Mouse (Mus musculus) CH12.LX (cell line): ENCODE results near the gene Hip1. TPM values are rescaled to one million over a fixed set of nuclear protein-coding genes. Genes with fewer than 3 reads are reported as not detected.

Experiments used
- DNase-seq: peaks from one replicate; pipeline ENCODE4 v3.0.0-alpha.2; 2013; ENCODE audit errors: extremely low read depth
- H3K27ac ChIP-seq: 2 replicates; pipeline ENCODE4 v1.5.1; 2012; ENCODE audit warnings: low read depth, mild to moderate bottlenecking, control low read depth, moderate library complexity; ENCODE audit not compliant: insufficient read depth
- H3K27me3 ChIP-seq: replicated peaks from 2 replicates; pipeline ENCODE3; 2012; ENCODE audit warnings: inconsistent platforms
- H3K36me3 ChIP-seq, 2 experiments: replicated peaks in 1 of 2; 2 replicates each; pipeline versions ENCODE3 to v1.6.1; 2012; ENCODE audit warnings: inconsistent platforms in 1 of 2, low read length in 1 of 2, mild to moderate bottlenecking in 1 of 2, mixed read lengths in 1 of 2, moderate library complexity in 1 of 2; ENCODE audit not compliant: control insufficient read depth in 1 of 2, insufficient read depth in 1 of 2
- H3K4me1 ChIP-seq, 2 experiments: 2 replicates each; pipeline ENCODE4 v1.6.1; 2012; ENCODE audit warnings: inconsistent platforms in 1 of 2, moderate library complexity in 1 of 2; ENCODE audit not compliant: insufficient read depth in 2 of 2, control insufficient read depth in 1 of 2
- H3K4me2 ChIP-seq: 2 replicates; pipeline ENCODE4 v1.6.1; 2012; ENCODE audit warnings: low read depth, mild to moderate bottlenecking, control low read depth; ENCODE audit not compliant: poor library complexity, insufficient read depth, severe bottlenecking
- H3K4me3 ChIP-seq, 3 experiments: fragments of 150-350 bp in 1 of 3; sonication (generic) in 1 of 3; replicated peaks in 1 of 3; 2 replicates each; pipeline versions ENCODE3 to v1.5.1; 2011 to 2012; ENCODE audit warnings: low read depth in 2 of 3, low read length in 2 of 3, mild to moderate bottlenecking in 2 of 3, moderate library complexity in 2 of 3, control low read depth in 1 of 3, improper control_type of control experiment in 1 of 3, inconsistent platforms in 1 of 3, mixed read lengths in 1 of 3; ENCODE audit not compliant: poor library complexity in 1 of 3
- H3K79me2 ChIP-seq: replicated peaks from 2 replicates; pipeline ENCODE4 v1.6.1; 2012; ENCODE audit warnings: mild to moderate bottlenecking, moderate library complexity; ENCODE audit not compliant: control insufficient read depth, poor library complexity, insufficient read depth, severe bottlenecking; ENCODE audit errors: extremely low read depth
- H3K9ac ChIP-seq: 2 replicates; pipeline ENCODE4 v1.6.1; 2012; ENCODE audit warnings: low read depth, mild to moderate bottlenecking, control low read depth, moderate library complexity; ENCODE audit not compliant: insufficient read depth
- H3K9me3 ChIP-seq: replicated peaks from 2 replicates; pipeline ENCODE3; 2012; ENCODE audit warnings: low read length, inconsistent platforms, mixed read lengths
- CHD2 ChIP-seq: IDR thresholded peaks from 2 replicates; pipeline ENCODE4 v1.6.1; 2011; ENCODE audit warnings: low read length, improper control_type of control experiment
- CTCF ChIP-seq, 2 experiments: IDR thresholded peaks in 1 of 2; conservative IDR thresholded peaks in 1 of 2; 2 replicates each; pipeline ENCODE4 v1.5.1; 2011 to 2012; ENCODE audit warnings: low read depth in 2 of 2, low read length in 2 of 2, improper control_type of control experiment in 1 of 2, inconsistent platforms in 1 of 2, mild to moderate bottlenecking in 1 of 2, moderate library complexity in 1 of 2
- E2F4 ChIP-seq: IDR thresholded peaks from 2 replicates; pipeline ENCODE4 v1.6.1; 2011; ENCODE audit warnings: low read depth, low read length, improper control_type of control experiment; ENCODE audit not compliant: insufficient replicate concordance
- ELF1 ChIP-seq: IDR thresholded peaks from 2 replicates; pipeline ENCODE4 v1.6.1; 2014; ENCODE audit warnings: low read depth, mild to moderate bottlenecking, inconsistent platforms, low read length, improper control_type of control experiment
- EP300 ChIP-seq: IDR thresholded peaks from 2 replicates; pipeline ENCODE4 v1.6.1; 2011; ENCODE audit warnings: low read length, improper control_type of control experiment
- ETS1 ChIP-seq: conservative IDR thresholded peaks from 2 replicates; pipeline ENCODE4 v1.6.1; 2012; ENCODE audit warnings: low read depth, mild to moderate bottlenecking, inconsistent platforms, low read length, improper control_type of control experiment, moderate library complexity
- GABPA ChIP-seq: IDR thresholded peaks from 2 replicates; pipeline ENCODE4 v1.6.1; 2012; ENCODE audit warnings: low read depth, low read length, improper control_type of control experiment, inconsistent platforms; ENCODE audit not compliant: insufficient replicate concordance
- IRF4 ChIP-seq: IDR thresholded peaks from 2 replicates; pipeline ENCODE4 v1.6.1; 2014; ENCODE audit warnings: low read depth, mild to moderate bottlenecking, inconsistent platforms, low read length, improper control_type of control experiment
- MAFK ChIP-seq: IDR thresholded peaks from 2 replicates; pipeline ENCODE4 v1.6.1; 2011; ENCODE audit warnings: low read length, improper control_type of control experiment; ENCODE audit not compliant: insufficient replicate concordance
- MAX ChIP-seq: IDR thresholded peaks from 2 replicates; pipeline ENCODE4 v1.6.1; 2011; ENCODE audit warnings: low read length, improper control_type of control experiment
- MAZ ChIP-seq: IDR thresholded peaks from 2 replicates; pipeline ENCODE4 v1.6.1; 2012; ENCODE audit warnings: low read depth, mild to moderate bottlenecking, inconsistent platforms, low read length, improper control_type of control experiment, moderate library complexity
- MEF2A ChIP-seq: IDR thresholded peaks from 2 replicates; pipeline ENCODE4 v1.6.1; 2014; ENCODE audit warnings: low read depth, mild to moderate bottlenecking, inconsistent platforms, low read length, improper control_type of control experiment, borderline replicate concordance
- MXI1 ChIP-seq: IDR thresholded peaks from 2 replicates; pipeline ENCODE4 v1.6.1; 2011; ENCODE audit warnings: mild to moderate bottlenecking, low read depth, low read length, improper control_type of control experiment
- MYC ChIP-seq: IDR thresholded peaks from 2 replicates; pipeline ENCODE4 v1.6.1; 2011; ENCODE audit warnings: low read depth, mild to moderate bottlenecking, improper control_type of control experiment, low read length
- NELFE ChIP-seq: IDR thresholded peaks from 2 replicates; pipeline ENCODE4 v1.6.1; 2011; ENCODE audit warnings: low read depth, low read length, improper control_type of control experiment
- NRF1 ChIP-seq: IDR thresholded peaks from 2 replicates; pipeline ENCODE4 v1.6.1; 2014; ENCODE audit warnings: low read depth, mild to moderate bottlenecking, inconsistent platforms, low read length, improper control_type of control experiment, moderate library complexity
- PAX5 ChIP-seq: IDR thresholded peaks from 2 replicates; pipeline ENCODE4 v1.6.1; 2012; ENCODE audit warnings: low read length, inconsistent platforms, mixed read lengths
- RAD21 ChIP-seq: IDR thresholded peaks from 2 replicates; pipeline ENCODE4 v1.6.1; 2011; ENCODE audit warnings: low read depth, mild to moderate bottlenecking, low read length, improper control_type of control experiment, moderate library complexity
- SMC3 ChIP-seq: IDR thresholded peaks from 2 replicates; pipeline ENCODE4 v1.6.1; 2011; ENCODE audit warnings: low read depth, low read length, improper control_type of control experiment
- USF1 ChIP-seq: IDR thresholded peaks from 2 replicates; pipeline ENCODE4 v1.6.1; 2014; ENCODE audit warnings: low read depth, mild to moderate bottlenecking, inconsistent platforms, low read length, improper control_type of control experiment
- ZC3H11A ChIP-seq: IDR thresholded peaks from 2 replicates; pipeline ENCODE4 v1.6.1; 2012; ENCODE audit warnings: low read depth, mild to moderate bottlenecking, inconsistent platforms, low read length, improper control_type of control experiment
- dilution Hi-C: fragments of 300-500 bp; cut with MboI; formaldehyde crosslinking; loops from 2 replicates; pipeline ENCODE4 v1.14.3; 2020; ENCODE audit warnings: low sequenced_read_pairs; ENCODE audit not compliant: extremely low pct_unique_long_range_greater_than_20kb, extremely low pct_ligation_motif_present
- in situ Hi-C: fragments of 300-500 bp; cut with MboI; formaldehyde crosslinking; loops from 3 replicates; pipeline ENCODE4 v1.14.3; 2019; ENCODE audit warnings: low sequenced_read_pairs, low pct_ligation_motif_present, low pct_unique_long_range_greater_than_20kb, mixed read lengths
- polyA plus RNA-seq: library from polyadenylated mRNA; unstranded; fragments of >175 nt; gene quantifications from 2 replicates; pipeline ENCODE4 v1.2.1, GENCODE M21; 2012; ENCODE audit warnings: low read depth; ENCODE audit not compliant: insufficient read length
- total RNA-seq, 2 experiments: library from RNA; depleted of rRNA; stranded (reverse); fragments of 300-350 nt in 1 of 2; fragments of >200 nt in 1 of 2; gene quantifications; 2 replicates each; pipeline ENCODE4 v1.2.3; 2012 to 2014

The Hip1 gene
- total and polyA plus RNA-seq, 3 experiments, result 2.2 to 6.4 (median 3.4) TPM

DNA sequence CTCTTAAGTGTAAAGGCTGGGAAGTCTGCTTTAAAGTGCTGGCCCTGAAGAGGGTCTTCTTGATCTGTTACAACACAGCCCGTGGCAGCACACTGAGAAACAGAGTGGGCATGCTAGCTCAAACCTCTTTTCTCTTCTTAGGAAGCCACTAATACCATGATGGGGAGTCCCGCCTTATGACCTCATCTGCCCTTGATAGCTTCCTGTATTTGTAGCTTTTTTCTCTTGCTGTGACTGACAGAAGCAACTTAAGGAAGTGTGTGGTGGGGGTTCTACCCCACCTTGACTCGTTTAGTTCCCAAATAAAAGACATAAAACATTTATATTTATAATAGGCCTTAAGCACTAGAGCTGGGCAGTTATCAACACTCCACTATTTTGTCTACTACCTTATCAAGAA is 6.7 kb upstream of the Hip1 start:
- H3K36me3 ChIP-seq, result no peaks in the 10 kb centered on the region
- DNase-seq, result no peak
- no peak overlapping the region for H3K9ac ChIP-seq
- in situ Hi-C loops, result loop anchor here (10.0 kb wide), 1 partner anchor 63 kb away; no protein-coding TSS in a partner anchor
- no peaks in the 10 kb centered on the region for H3K9me3 ChIP-seq
- TF ChIP-seq ETS1, result no peak
- no peak for TF ChIP-seq MXI1
- TF ChIP-seq MAX, result no peak
- no peak for TF ChIP-seq CHD2
- peak; percentile 31; the same call in 1 of the 2 replicates for TF ChIP-seq ELF1
- no peak for TF ChIP-seq NRF1
- TF ChIP-seq MYC, result no peak
- peak; percentile 19; the same call in 1 of the 2 replicates for TF ChIP-seq MEF2A
- TF ChIP-seq NELFE, result no peak
- no peak for TF ChIP-seq MAFK
- TF ChIP-seq, all 38 proteins: peak for 2
- dilution Hi-C loops, result no loop called here
- no peak overlapping the region for H3K4me2 ChIP-seq
- no peaks in the 10 kb centered on the region for H3K79me2 ChIP-seq
- H3K27me3 ChIP-seq, result peaks cover 2% of the 10 kb centered on the region
- peaks cover 7 to 30% of the 10 kb centered on the region in 2 experiments for H3K4me1 ChIP-seq
- H3K27ac ChIP-seq, result no peak overlapping the region
- no peak overlapping the region for H3K4me3 ChIP-seq

GRCm38 (mm10) chr5:135550910-135551309 is 6.0 kb upstream of the Hip1 start:
- DNase-seq, result peak; percentile 70
- H3K9me3 ChIP-seq, result no peaks in the 10 kb centered on the region
- H3K4me3 ChIP-seq, result no peak overlapping the region
- in situ Hi-C loops (loop anchor here (10.0 kb wide), 1 partner anchor 64 kb away; no protein-coding TSS in a partner anchor), dilution Hi-C loops (no loop called here)
- no peak overlapping the region for H3K27ac ChIP-seq
- 0 out of 2 replicates have a peak, but pooled peaks have one; percentile 28 for TF ChIP-seq NELFE
- peak; percentile 56; the same call in 1 of the 2 replicates for TF ChIP-seq MYC
- no peak for TF ChIP-seq MAZ
- TF ChIP-seq E2F4, result no peak
- no peak for TF ChIP-seq EP300
- no peak for TF ChIP-seq MAFK
- TF ChIP-seq RAD21, result peak; percentile 85
- TF ChIP-seq IRF4, result 0 out of 2 replicates have a peak, but pooled peaks have one; percentile 18
- TF ChIP-seq USF1, result no peak
- TF ChIP-seq CTCF (conservative IDR thresholded peaks at IDR 0.05 in 1 of 2, IDR thresholded peaks at IDR 0.05 in 1 of 2; ENCODE audit: low read depth in 2 of 2, low read length in 2 of 2), result peak; percentile 14 to 92; a peak in 2 of 4 replicates
- no peak for TF ChIP-seq GABPA
- peak; percentile 88 for TF ChIP-seq SMC3
- no peak for TF ChIP-seq PAX5
- peak; percentile 15; the same call in 1 of the 2 replicates for TF ChIP-seq ZC3H11A
- H3K9ac ChIP-seq, result no peak overlapping the region
- no peaks in the 10 kb centered on the region for H3K79me2 ChIP-seq
- H3K4me2 ChIP-seq, result no peak overlapping the region
- peaks cover 2% of the 10 kb centered on the region for H3K27me3 ChIP-seq
- H3K4me1 ChIP-seq, result peaks cover 2 to 25% of the 10 kb centered on the region in 2 experiments; a peak in 3 of 4 replicates
- H3K36me3 ChIP-seq, result no peaks in the 10 kb centered on the region
